In the genomic region with DNA sequence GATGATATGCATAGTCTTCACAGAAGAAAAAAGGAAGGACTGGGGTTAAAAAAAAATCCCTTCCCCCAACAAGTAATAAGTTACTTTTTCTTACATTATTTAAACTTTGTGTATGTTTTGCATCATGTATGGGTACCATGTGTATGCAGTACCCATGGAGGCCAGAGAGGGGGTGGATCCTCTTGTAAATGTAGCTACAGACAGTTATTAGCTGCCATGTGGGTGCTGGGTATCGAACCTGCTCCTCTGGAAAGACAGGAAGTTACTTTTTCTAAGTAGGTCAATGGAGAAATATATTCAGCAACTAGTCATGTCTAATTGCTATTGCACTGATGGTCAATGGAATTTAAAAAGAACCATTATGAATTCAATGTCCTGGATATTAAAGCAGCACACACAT, we compare ENCODE assay signal across 26 mouse cellular contexts. TPM values are rescaled to one million over a fixed set of nuclear protein-coding genes. Genes with fewer than 3 reads are reported as not detected.
DNase-seq lines count a peak whose midpoint lies in the region; ATAC-seq and TF ChIP-seq lines count a peak whose summit lies in the region.
"Had no signal": no experiment of that assay in that cellular context is flagged by ENCODE, and none has a peak within 500 bp of the region (broad histone marks: within the 10 kb centered on the region; RNA-seq: fewer than 3 reads in every experiment).

No protein-coding gene starts in this region.

- H3K4me3 ChIP-seq in forebrain, postnatal 0 days (ENCODE audit: low read depth, low read length): no peak overlapping the region
- no peak overlapping the region for H3K4me3 ChIP-seq in forebrain, embryonic 10.5 days
- H3K4me3 ChIP-seq in stomach, postnatal 0 days (ENCODE audit: low read depth, low read length): no peak overlapping the region
- H3K4me3 ChIP-seq: embryonic facial prominence, embryonic 10.5 days; embryonic facial prominence, embryonic 15.5 days; forebrain, embryonic 13.5 days; heart, embryonic 12.5 days; hindbrain, embryonic 13.5 days had no signal

- TF ChIP-seq EP300 in stomach, postnatal 0 days (optimal IDR thresholded peaks at IDR 0.05): no peak

- H3K4me1 ChIP-seq in forebrain, postnatal 0 days (ENCODE audit: insufficient read depth): peaks cover 9% of the 10 kb centered on the region; the same call in 1 of the 2 replicates
- H3K4me1 ChIP-seq in forebrain, embryonic 10.5 days: peaks cover 20% of the 10 kb centered on the region
- H3K4me1 ChIP-seq in stomach, postnatal 0 days (replicated peaks; ENCODE audit: control insufficient read depth, insufficient read depth): no peaks in the 10 kb centered on the region

- no peak overlapping the region for H3K9ac ChIP-seq in forebrain, postnatal 0 days
- no peak overlapping the region for H3K9ac ChIP-seq in stomach, postnatal 0 days (ENCODE audit: low read length)
- H3K9ac ChIP-seq: embryonic facial prominence, embryonic 15.5 days; forebrain, embryonic 13.5 days; heart, embryonic 12.5 days; hindbrain, embryonic 13.5 days; liver, embryonic 14.5 days; lung, embryonic 14.5 days had no signal

- DNase-seq in forebrain, postnatal 0 days: no peak
- DNase-seq in forebrain, embryonic 10.5 days (ENCODE audit: extremely low spot score, low spot score): no peak
- DNase-seq in thymus, postnatal 4 days: peak; percentile 27
- DNase-seq in thymus, postnatal 14 days: no peak
- peak; percentile 26 for DNase-seq in ZHBTc4 (ENCODE audit: low read depth, low spot score)
- no peak for DNase-seq in stomach, postnatal 0 days (ENCODE audit: low spot score)
- no peak for DNase-seq in lung, adult 18-20 months
- DNase-seq in MN1 (ENCODE audit: low spot score): no peak
- DNase-seq: adrenal gland, postnatal 14 days; cerebellum, adult 11-12 months; gastrocnemius, postnatal 14 days; heart, postnatal 4 days; kidney, adult 11 months; liver; lung, embryonic 14.5 days; lung, postnatal 14 days had no signal

- no peak overlapping the region for H3K4me2 ChIP-seq in forebrain, postnatal 0 days (ENCODE audit: low read depth)
- no peak overlapping the region for H3K4me2 ChIP-seq in stomach, postnatal 0 days (replicated peaks; ENCODE audit: low read depth)
- H3K4me2 ChIP-seq: embryonic facial prominence, embryonic 15.5 days; forebrain, embryonic 13.5 days; heart, embryonic 12.5 days; hindbrain, embryonic 13.5 days; lung, embryonic 14.5 days; midbrain, embryonic 11.5 days had no signal

- H3K36me3 ChIP-seq in forebrain, postnatal 0 days (ENCODE audit: insufficient read depth): no peaks in the 10 kb centered on the region
- no peaks in the 10 kb centered on the region for H3K36me3 ChIP-seq in forebrain, embryonic 10.5 days (replicated peaks)
- no peaks in the 10 kb centered on the region for H3K36me3 ChIP-seq in stomach, postnatal 0 days (ENCODE audit: control insufficient read depth, insufficient read depth, low read length)
- H3K36me3 ChIP-seq: embryonic facial prominence, embryonic 10.5 days; embryonic facial prominence, embryonic 15.5 days; heart, embryonic 12.5 days; hindbrain, embryonic 13.5 days had no signal

- no peaks in the 10 kb centered on the region for H3K9me3 ChIP-seq in forebrain, postnatal 0 days (ENCODE audit: low read length)
- no peaks in the 10 kb centered on the region for H3K9me3 ChIP-seq in forebrain, embryonic 10.5 days
- H3K9me3 ChIP-seq in stomach, postnatal 0 days (ENCODE audit: control insufficient read depth, low read length): no peaks in the 10 kb centered on the region
- H3K9me3 ChIP-seq: embryonic facial prominence, embryonic 10.5 days; embryonic facial prominence, embryonic 15.5 days; forebrain, embryonic 13.5 days; heart, embryonic 12.5 days; hindbrain, embryonic 13.5 days had no signal

- H3K27ac ChIP-seq in forebrain, postnatal 0 days (ENCODE audit: low read depth, low read length): no peak overlapping the region
- H3K27ac ChIP-seq in forebrain, embryonic 10.5 days: no peak overlapping the region
- no peak overlapping the region for H3K27ac ChIP-seq in stomach, postnatal 0 days (replicated peaks)
- H3K27ac ChIP-seq: embryonic facial prominence, embryonic 10.5 days; embryonic facial prominence, embryonic 15.5 days; forebrain, embryonic 13.5 days; hindbrain, embryonic 13.5 days; liver, embryonic 14.5 days had no signal

- WGBS in forebrain, postnatal 0 days: 72% methylated on average over 1 of the region's 1 CpGs
- 88% methylated on average over 1 of the region's 1 CpGs for WGBS in forebrain, embryonic 10.5 days
- WGBS in stomach, postnatal 0 days: 88% methylated on average over 1 of the region's 1 CpGs

- ATAC-seq in forebrain, postnatal 0 days: no peak
- ATAC-seq in stomach, postnatal 0 days (ENCODE audit: low FRiP score, low TSS enrichment): no peak
- ATAC-seq: forebrain, embryonic 13.5 days; inflammation-experienced regulatory T-cells, adult 6 months; midbrain, embryonic 16.5 days; Patski had no signal

- H3K27me3 ChIP-seq in forebrain, postnatal 0 days (ENCODE audit: insufficient read depth, low read length): no peaks in the 10 kb centered on the region
- H3K27me3 ChIP-seq in forebrain, embryonic 10.5 days (ENCODE audit: poor library complexity, severe bottlenecking): peaks cover 5% of the 10 kb centered on the region; the same call in 1 of the 2 replicates
- H3K27me3 ChIP-seq in stomach, postnatal 0 days (ENCODE audit: control insufficient read depth, insufficient read depth, low read length): no peaks in the 10 kb centered on the region
- H3K27me3 ChIP-seq: embryonic facial prominence, embryonic 15.5 days; forebrain, embryonic 13.5 days; heart, embryonic 12.5 days; hindbrain, embryonic 13.5 days; Patski had no signal

- TF ChIP-seq CTCF in forebrain, postnatal 0 days (IDR thresholded peaks at IDR 0.05; ENCODE audit: low read depth): 0 out of 2 replicates have a peak, but pooled peaks have one; percentile 14
- TF ChIP-seq CTCF in stomach, postnatal 0 days (IDR thresholded peaks at IDR 0.05; ENCODE audit: low read depth): peak; percentile 19; the same call in 1 of the 2 replicates

RNA-seq across cellular contexts. Expression of a gene that starts 3.2 kb away (rescaled TPM):
- 20.3 and 20.7 TPM in 2 replicates for total RNA-seq in forebrain, postnatal 0 days (2014; rRNA removed)
- 9.9 and 12.2 TPM in 2 replicates for polyA plus RNA-seq in forebrain, postnatal 0 days (2015; fragmentation: Nextera tagmentation; extraction: Ambion mirVana)
- 9.2 and 9.6 TPM in 2 replicates for polyA plus RNA-seq in forebrain, embryonic 10.5 days (2016; fragmentation: Nextera tagmentation; extraction: Ambion mirVana)
- polyA plus RNA-seq in stomach, postnatal 0 days (2015; fragmentation: Nextera tagmentation; extraction: Ambion mirVana): 11.8 and 12.2 TPM in 2 replicates

RNA-seq across cellular contexts. Expression of a gene that starts 32.6 kb away (rescaled TPM):
- 129 and 139 TPM in 2 replicates for total RNA-seq in forebrain, postnatal 0 days (2014; rRNA removed)
- polyA plus RNA-seq in forebrain, postnatal 0 days (2015; fragmentation: Nextera tagmentation; extraction: Ambion mirVana): 208 and 277 TPM in 2 replicates
- polyA plus RNA-seq in forebrain, embryonic 10.5 days (2016; fragmentation: Nextera tagmentation; extraction: Ambion mirVana): 818 and 845 TPM in 2 replicates
- 768 and 843 TPM in 2 replicates for polyA plus RNA-seq in stomach, postnatal 0 days (2015; fragmentation: Nextera tagmentation; extraction: Ambion mirVana)

RNA-seq across cellular contexts. Expression of a gene that starts 59.0 kb away (rescaled TPM):
- total RNA-seq in forebrain, postnatal 0 days (2014; rRNA removed): 22.2 and 30.7 TPM in 2 replicates
- 6.0 and 20.7 TPM in 2 replicates for polyA plus RNA-seq in forebrain, postnatal 0 days (2015; fragmentation: Nextera tagmentation; extraction: Ambion mirVana)
- 33.4 and 34.0 TPM in 2 replicates for polyA plus RNA-seq in forebrain, embryonic 10.5 days (2016; fragmentation: Nextera tagmentation; extraction: Ambion mirVana)
- polyA plus RNA-seq in stomach, postnatal 0 days (2015; fragmentation: Nextera tagmentation; extraction: Ambion mirVana): 9.2 and 9.4 TPM in 2 replicates

Comparison
In these comparisons a context has a peak if more than half of its experiments do, and no peak if none do; other contexts are left out.
1. DNase-seq: peak in thymus, postnatal 4 days (single experiment) and ZHBTc4 (single experiment); none in forebrain, postnatal 0 days (single experiment), forebrain, embryonic 10.5 days (single experiment), thymus, postnatal 14 days (single experiment), stomach, postnatal 0 days (single experiment), lung, adult 18-20 months (0 of 2) and MN1 (single experiment).